Mouse (Mus musculus) kidney, embryonic 16.5 days (tissue): ENCODE data around the gene Slfn4. TPM values are rescaled to one million over a fixed set of nuclear protein-coding genes. Genes with fewer than 3 reads are reported as not detected.
"Not testable (repeated sequence)": the region's sequence is repeated elsewhere in the genome, so short reads cannot be mapped to it uniquely, and the experiment has no call there.

Source experiments
- ATAC-seq: fragments of 200-750 bp; cut with Nextera tagmentation; 2 replicates; pipeline ENCODE4 v1.8.0; 2017; ENCODE audit warnings: moderate TSS enrichment; ENCODE audit not compliant: low FRiP score, low TSS enrichment
- H3K27ac ChIP-seq: fragments of 300-500 bp; sonication (generic); 2 replicates; pipeline ENCODE4 v1.5.1; 2014; ENCODE audit warnings: low read length
- H3K27me3 ChIP-seq: fragments of 300-500 bp; sonication (generic); 2 replicates; pipeline ENCODE4 v1.6.1; 2014; ENCODE audit warnings: low read length, control low read depth, mixed read lengths; ENCODE audit not compliant: insufficient read depth
- H3K36me3 ChIP-seq: fragments of 300-500 bp; sonication (generic); 2 replicates; pipeline ENCODE4 v1.6.1; 2014; ENCODE audit warnings: low read length, control low read depth, mixed read lengths; ENCODE audit not compliant: insufficient read depth
- H3K4me1 ChIP-seq: fragments of 300-500 bp; sonication (generic); 2 replicates; pipeline ENCODE4 v1.6.1; 2014; ENCODE audit warnings: low read length, control low read depth, mixed read lengths; ENCODE audit not compliant: insufficient read depth
- H3K4me2 ChIP-seq: fragments of 300-500 bp; sonication (generic); replicated peaks from 2 replicates; pipeline ENCODE4 v1.6.1; 2014; ENCODE audit warnings: low read depth, low read length
- H3K4me3 ChIP-seq: fragments of 300-500 bp; sonication (generic); 2 replicates; pipeline ENCODE4 v1.5.1; 2014; ENCODE audit warnings: mild to moderate bottlenecking, low read length
- H3K9ac ChIP-seq: fragments of 300-500 bp; sonication (generic); replicated peaks from 2 replicates; pipeline ENCODE4 v1.6.1; 2014; ENCODE audit warnings: low read length
- H3K9me3 ChIP-seq: fragments of 300-500 bp; sonication (generic); 2 replicates; pipeline ENCODE4 v1.6.1; 2016; ENCODE audit warnings: low read length, control low read depth
- WGBS: fragments of 180-500 bp; shearing (Covaris S2); extraction: QIAGEN DNeasy Blood & Tissue Kit; methylation state at CpG from one replicate; pipeline ENCODE4 v1.1.7; 2014; 5-methylcytosine and 5-hydroxymethylcytosine counted together
- polyA plus RNA-seq: library from polyadenylated mRNA; unstranded; fragments of >200 nt; fragmentation: Nextera tagmentation; extraction: Ambion mirVana; gene quantifications from 2 replicates; pipeline ENCODE4 v1.2.1, GENCODE M21; 2015

Gene Slfn4
- polyA plus RNA-seq, 1 experiment from 2014 or later = 0.11 TPM

- H3K4me3 ChIP-seq = peak overlapping the region; percentile 26
- H3K9ac ChIP-seq = not testable (repeated sequence)
These were observed 48.8 kb downstream of the Slfn4 start for GRCm38 (mm10) chr11:83223793-83224192.

GRCm38 (mm10) chr11:83224217-83224616 lies 49.2 kb downstream of the Slfn4 start:
- H3K4me1 ChIP-seq = no peaks in the 10 kb centered on the region
- H3K27ac ChIP-seq = no peak overlapping the region
- no peaks in the 10 kb centered on the region for H3K27me3 ChIP-seq
- no peak for ATAC-seq
- no peak overlapping the region for H3K4me2 ChIP-seq
- no peaks in the 10 kb centered on the region for H3K36me3 ChIP-seq
- H3K4me3 ChIP-seq = 0 out of 2 replicates have a peak overlapping the region, but pooled peaks have one; percentile 2
- H3K9me3 ChIP-seq = no peaks in the 10 kb centered on the region
- H3K9ac ChIP-seq = no peak overlapping the region
- WGBS = 85% methylated on average over 9 of the region's 9 CpGs

More at GRCm38 (mm10) chr11:83223793-83224192, 48.8 kb downstream of the Slfn4 start:
- 0 out of 2 replicates have a peak overlapping the region, but pooled peaks have one; percentile 18 for H3K27ac ChIP-seq
- H3K9me3 ChIP-seq, H3K27me3 ChIP-seq, H3K36me3 ChIP-seq, H3K4me1 ChIP-seq, ATAC-seq: not testable (repeated sequence)
- WGBS = 68% methylated on average over 5 of the region's 5 CpGs
- H3K4me2 ChIP-seq = peak overlapping the region; percentile 27

- WGBS = 65% methylated on average over 3 of the region's 3 CpGs
- H3K9ac ChIP-seq = no peak overlapping the region
- H3K36me3 ChIP-seq = no peaks in the 10 kb centered on the region
- no peaks in the 10 kb centered on the region for H3K9me3 ChIP-seq
- H3K4me3 ChIP-seq = 0 out of 2 replicates have a peak overlapping the region, but pooled peaks have one; percentile 2
- H3K4me2 ChIP-seq = no peak overlapping the region
- no peak overlapping the region for H3K27ac ChIP-seq
- ATAC-seq = no peak
- no peaks in the 10 kb centered on the region for H3K4me1 ChIP-seq
- no peaks in the 10 kb centered on the region for H3K27me3 ChIP-seq
These were observed 49.8 kb downstream of the Slfn4 start for GRCm38 (mm10) chr11:83224750-83225149.

GRCm38 (mm10) chr11:83225371-83225960 lies 50.5 kb downstream of the Slfn4 start:
- ATAC-seq = no peak

GRCm38 (mm10) chr11:83227926-83228723 lies 53.1 kb downstream of the Slfn4 start:
- Histone ChIP-seq H3K9me3 (no peaks in the 10 kb centered on the region), H3K4me1 (no peaks in the 10 kb centered on the region), H3K36me3 (no peaks in the 10 kb centered on the region), H3K4me2 (no peak overlapping the region), H3K27ac (no peak overlapping the region), H3K4me3 (no peak overlapping the region), H3K9ac (no peak overlapping the region), H3K27me3 (no peaks in the 10 kb centered on the region)
- no peak for ATAC-seq
- 91% methylated on average over 7 of the region's 7 CpGs for WGBS

More at GRCm38 (mm10) chr11:83225371-83225960, 50.5 kb downstream of the Slfn4 start:
- no peak overlapping the region for H3K9ac ChIP-seq
- H3K27me3 ChIP-seq = no peaks in the 10 kb centered on the region
- no peaks in the 10 kb centered on the region for H3K36me3 ChIP-seq
- no peak overlapping the region for H3K4me2 ChIP-seq
- 91% methylated on average over 9 of the region's 9 CpGs for WGBS
- H3K27ac ChIP-seq = no peak overlapping the region
- no peak overlapping the region for H3K4me3 ChIP-seq
- no peaks in the 10 kb centered on the region for H3K4me1 ChIP-seq
- H3K9me3 ChIP-seq = no peaks in the 10 kb centered on the region

GRCm38 (mm10) chr11:83230966-83231365 lies 56.0 kb downstream of the Slfn4 start:
- Histone ChIP-seq H3K9ac (no peak overlapping the region), H3K36me3 (no peaks in the 10 kb centered on the region), H3K4me3 (no peak overlapping the region), H3K27ac (no peak overlapping the region), H3K27me3 (no peaks in the 10 kb centered on the region), H3K9me3 (no peaks in the 10 kb centered on the region), H3K4me2 (no peak overlapping the region), H3K4me1 (no peaks in the 10 kb centered on the region)
- WGBS = 57% methylated on average over 3 of the region's 3 CpGs
- no peak for ATAC-seq

GRCm38 (mm10) chr11:83233621-83234020 lies 58.6 kb downstream of the Slfn4 start:
- not testable (repeated sequence) for H3K4me3 ChIP-seq, ATAC-seq, H3K4me2 ChIP-seq, H3K9ac ChIP-seq, H3K27me3 ChIP-seq, H3K36me3 ChIP-seq, H3K9me3 ChIP-seq, H3K27ac ChIP-seq, H3K4me1 ChIP-seq
- WGBS = 48% methylated on average over 5 of the region's 5 CpGs

GRCm38 (mm10) chr11:83237390-83237789 lies 62.4 kb downstream of the Slfn4 start:
- not testable (repeated sequence) for H3K4me1 ChIP-seq, H3K27ac ChIP-seq, ATAC-seq, H3K9me3 ChIP-seq, H3K27me3 ChIP-seq, H3K36me3 ChIP-seq, H3K9ac ChIP-seq, H3K4me2 ChIP-seq, H3K4me3 ChIP-seq
- 79% methylated on average over 9 of the region's 9 CpGs for WGBS

- H3K4me1 ChIP-seq = no peaks in the 10 kb centered on the region
- H3K27me3 ChIP-seq = no peaks in the 10 kb centered on the region
- WGBS = 86% methylated on average over 2 of the region's 2 CpGs
- no peaks in the 10 kb centered on the region for H3K36me3 ChIP-seq
- no peak overlapping the region for H3K9ac ChIP-seq
- H3K9me3 ChIP-seq = no peaks in the 10 kb centered on the region
- H3K27ac ChIP-seq = no peak overlapping the region
- no peak overlapping the region for H3K4me2 ChIP-seq
- H3K4me3 ChIP-seq = no peak overlapping the region
- no peak for ATAC-seq
These were observed 63.4 kb downstream of the Slfn4 start for GRCm38 (mm10) chr11:83238389-83238788.

GRCm38 (mm10) chr11:83239811-83240210 lies 64.8 kb downstream of the Slfn4 start:
- WGBS = 30% methylated on average over 2 of the region's 2 CpGs
- Histone ChIP-seq H3K9me3 (no peaks in the 10 kb centered on the region), H3K36me3 (no peaks in the 10 kb centered on the region), H3K27ac (no peak overlapping the region), H3K9ac (no peak overlapping the region), H3K4me3 (no peak overlapping the region), H3K4me2 (no peak overlapping the region), H3K27me3 (no peaks in the 10 kb centered on the region), H3K4me1 (no peaks in the 10 kb centered on the region)
- no peak for ATAC-seq
